Mouse (Mus musculus): ENCODE measurements around the gene Kbtbd2.

GRCm38 (mm10) chr6:56785068-56785467 lies 12.5 kb downstream of the Kbtbd2 start:
- TF ChIP-seq CTCF (IDR thresholded peaks at IDR 0.05; ENCODE audit: borderline replicate concordance, control insufficient read depth, extremely low read depth, insufficient read depth, low read length, poor library complexity) (no peak), POLR2A (IDR thresholded peaks at IDR 0.05; ENCODE audit: control insufficient read depth, extremely low read depth, insufficient read depth, low read length, poor library complexity) (no peak)
